Mouse (Mus musculus) heart, embryonic 12.5 days (tissue): ENCODE measurements around the gene Wfikkn1. TPM values are rescaled to one million over a fixed set of nuclear protein-coding genes. Genes with fewer than 3 reads are reported as not detected.
"Not testable (repeated sequence)": the region's sequence is repeated elsewhere in the genome, so short reads cannot be mapped to it uniquely, and the experiment has no call there.

Experiments
- ATAC-seq: fragments of 200-750 bp; cut with Nextera tagmentation; 2 replicates; pipeline ENCODE4 v1.8.0; 2017; ENCODE audit warnings: moderate TSS enrichment, moderate library complexity; ENCODE audit not compliant: insufficient number of reproducible peaks, low FRiP score
- H3K27ac ChIP-seq: fragments of 300-500 bp; sonication (generic); 2 replicates; pipeline ENCODE4 v1.5.1; 2016; ENCODE audit warnings: mild to moderate bottlenecking, moderate library complexity; ENCODE audit not compliant: poor library complexity, severe bottlenecking
- H3K27me3 ChIP-seq: fragments of 300-500 bp; sonication (generic); replicated peaks from 2 replicates; pipeline ENCODE4 v1.6.1; 2016; ENCODE audit warnings: mild to moderate bottlenecking, moderate library complexity
- H3K36me3 ChIP-seq: fragments of 300-500 bp; sonication (generic); 2 replicates; pipeline ENCODE4 v1.6.1; 2016; ENCODE audit warnings: mild to moderate bottlenecking, moderate library complexity
- H3K4me1 ChIP-seq: fragments of 300-500 bp; sonication (generic); replicated peaks from 2 replicates; pipeline ENCODE4 v1.6.1; 2016; ENCODE audit warnings: mild to moderate bottlenecking
- H3K4me2 ChIP-seq: fragments of 300-500 bp; sonication (generic); 2 replicates; pipeline ENCODE4 v1.6.1; 2016; ENCODE audit warnings: mild to moderate bottlenecking, moderate library complexity
- H3K4me3 ChIP-seq: fragments of 300-500 bp; sonication (generic); 2 replicates; pipeline ENCODE4 v1.5.1; 2016; ENCODE audit warnings: mild to moderate bottlenecking
- H3K9ac ChIP-seq: fragments of 300-500 bp; sonication (generic); 2 replicates; pipeline ENCODE4 v1.6.1; 2016; ENCODE audit warnings: mild to moderate bottlenecking, moderate library complexity
- H3K9me3 ChIP-seq: fragments of 300-500 bp; sonication (generic); replicated peaks from 2 replicates; pipeline ENCODE4 v1.6.1; 2016; ENCODE audit warnings: mild to moderate bottlenecking, moderate library complexity
- WGBS: fragments of 180-500 bp; shearing (Covaris S2); methylation state at CpG from one replicate; pipeline ENCODE4 v1.1.7; 2016; 5-methylcytosine and 5-hydroxymethylcytosine counted together
- polyA plus RNA-seq: library from polyadenylated mRNA; unstranded; fragments of >200 nt; fragmentation: Nextera tagmentation; extraction: Ambion mirVana; gene quantifications from 2 replicates; pipeline ENCODE4 v1.2.1, GENCODE M21; 2016

The Wfikkn1 gene
- polyA plus RNA-seq, 1 experiment from 2014 or later = 0.19 TPM

- Histone ChIP-seq H3K9ac (peak overlapping the region; percentile 83), H3K9me3 (no peaks in the 10 kb centered on the region), H3K4me2 (peak overlapping the region; percentile 94), H3K36me3 (peaks cover 22% of the 10 kb centered on the region), H3K4me1 (peaks cover 39% of the 10 kb centered on the region), H3K27me3 (no peaks in the 10 kb centered on the region), H3K27ac (no peak overlapping the region), H3K4me3 (peak overlapping the region; percentile 88)
- 73% methylated on average over 10 of the region's 10 CpGs for WGBS
- ATAC-seq = no peak
These were observed 4.2 kb downstream of the Wfikkn1 start for GRCm38 (mm10) chr17:25876347-25876915.

- Histone ChIP-seq H3K9ac (peak overlapping the region; percentile 83), H3K4me3 (peak overlapping the region; percentile 88), H3K9me3 (no peaks in the 10 kb centered on the region), H3K36me3 (peaks cover 22% of the 10 kb centered on the region), H3K27ac (peak overlapping the region; percentile 87), H3K4me2 (peak overlapping the region; percentile 94), H3K27me3 (no peaks in the 10 kb centered on the region), H3K4me1 (peaks cover 30% of the 10 kb centered on the region)
- WGBS = 1% methylated on average over 59 of the region's 59 CpGs
- ATAC-seq = peak; percentile 88
These were observed 5.2 kb downstream of the Wfikkn1 start for GRCm38 (mm10) chr17:25875171-25876136.

GRCm38 (mm10) chr17:25874721-25875170, 5.9 kb downstream of the Wfikkn1 start, which contains the start of gene Mettl26:
Gene Mettl26, plus strand, starts transcription at chr17:25875074.
- Histone ChIP-seq H3K4me2 (peak within 1 kb of the TSS; percentile 94), H3K36me3 (peaks cover 21% of the 10 kb centered on the region), H3K9ac (peak within 1 kb of the TSS; percentile 83), H3K27me3 (no peaks in the 10 kb centered on the region), H3K27ac (peak within 1 kb of the TSS; percentile 87), H3K9me3 (no peaks in the 10 kb centered on the region), H3K4me3 (peak within 1 kb of the TSS; percentile 88), H3K4me1 (peaks cover 25% of the 10 kb centered on the region)
- under 1% methylated on average over 25 of the region's 25 CpGs for WGBS
- peak; percentile 78 for ATAC-seq

DNA sequence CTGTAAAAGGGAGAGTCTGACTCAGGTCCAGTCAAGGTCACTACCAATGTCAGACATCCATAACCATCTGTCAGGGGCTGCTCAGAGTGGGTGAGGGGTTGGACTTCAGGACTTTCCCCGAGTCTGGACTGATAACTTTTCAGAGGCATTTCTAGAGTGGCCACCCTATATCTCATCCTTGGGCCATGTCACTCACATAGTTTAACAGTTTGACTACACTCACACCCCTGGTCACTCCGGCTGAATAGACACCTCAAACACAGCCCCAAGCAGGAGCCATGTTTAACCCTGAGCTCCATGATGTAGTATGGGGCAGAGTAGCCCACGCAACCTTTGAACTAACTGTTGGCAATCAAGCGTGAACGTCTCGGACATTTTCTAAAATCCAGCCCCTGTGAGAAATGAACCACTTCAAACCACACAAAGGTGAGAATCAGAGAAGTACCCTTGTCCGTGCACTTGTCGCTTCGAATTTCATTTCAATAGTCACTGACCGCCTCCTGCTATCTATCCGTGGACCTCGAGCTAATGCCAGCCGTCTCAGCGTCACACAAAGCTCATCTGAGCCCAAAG, 6.4 kb downstream of the Wfikkn1 start:
- H3K4me3 ChIP-seq = peak overlapping the region; percentile 88
- H3K27ac ChIP-seq = peak overlapping the region; percentile 87
- ATAC-seq = no peak
- 9% methylated on average over 14 of the region's 14 CpGs for WGBS
- H3K4me2 ChIP-seq = peak overlapping the region; percentile 94
- H3K4me1 ChIP-seq = peaks cover 25% of the 10 kb centered on the region
- peaks cover 17% of the 10 kb centered on the region for H3K36me3 ChIP-seq
- peak overlapping the region; percentile 83 for H3K9ac ChIP-seq
- H3K27me3 ChIP-seq = no peaks in the 10 kb centered on the region
- no peaks in the 10 kb centered on the region for H3K9me3 ChIP-seq

GRCm38 (mm10) chr17:25873405-25874147, 7.1 kb downstream of the Wfikkn1 start:
- Histone ChIP-seq H3K4me2 (peak overlapping the region; percentile 94), H3K36me3 (peaks cover 11% of the 10 kb centered on the region), H3K9ac (peak overlapping the region; percentile 83; the same call in 1 of the 2 replicates), H3K27ac (peak overlapping the region; percentile 87; the same call in 1 of the 2 replicates), H3K4me3 (peak overlapping the region; percentile 88), H3K4me1 (peaks cover 31% of the 10 kb centered on the region), H3K9me3 (no peaks in the 10 kb centered on the region), H3K27me3 (no peaks in the 10 kb centered on the region)
- WGBS = 75% methylated on average over 11 of the region's 11 CpGs
- ATAC-seq = no peak

GRCm38 (mm10) chr17:25872676-25873075, 8.0 kb downstream of the Wfikkn1 start:
- ATAC-seq = no peak
- H3K27ac ChIP-seq = no peak overlapping the region
- H3K4me2 ChIP-seq = no peak overlapping the region
- no peaks in the 10 kb centered on the region for H3K9me3 ChIP-seq
- H3K4me1 ChIP-seq = peaks cover 33% of the 10 kb centered on the region
- H3K27me3 ChIP-seq = no peaks in the 10 kb centered on the region
- no peak overlapping the region for H3K4me3 ChIP-seq
- 80% methylated on average over 3 of the region's 3 CpGs for WGBS
- peaks cover 2% of the 10 kb centered on the region for H3K36me3 ChIP-seq
- no peak overlapping the region for H3K9ac ChIP-seq

- H3K27ac ChIP-seq, H3K36me3 ChIP-seq, H3K9me3 ChIP-seq, H3K4me3 ChIP-seq, H3K27me3 ChIP-seq, H3K4me2 ChIP-seq, H3K9ac ChIP-seq, ATAC-seq: not testable (repeated sequence)
- peaks cover 35% of the 10 kb centered on the region for H3K4me1 ChIP-seq
These were observed 9.1 kb downstream of the Wfikkn1 start for GRCm38 (mm10) chr17:25871566-25871965.

- Histone ChIP-seq H3K4me1 (peaks cover 39% of the 10 kb centered on the region), H3K27ac (no peak overlapping the region), H3K27me3 (no peaks in the 10 kb centered on the region), H3K4me3 (no peak overlapping the region), H3K36me3 (peaks cover 15% of the 10 kb centered on the region), H3K9me3 (no peaks in the 10 kb centered on the region), H3K9ac (no peak overlapping the region), H3K4me2 (no peak overlapping the region)
- ATAC-seq = no peak
- WGBS = 82% methylated on average over 2 of the region's 2 CpGs
These were observed 10.7 kb downstream of the Wfikkn1 start for GRCm38 (mm10) chr17:25869954-25870353.

GRCm38 (mm10) chr17:25869498-25869897, 11.2 kb downstream of the Wfikkn1 start:
- H3K4me1 ChIP-seq = peaks cover 39% of the 10 kb centered on the region
- no peak overlapping the region for H3K9ac ChIP-seq
- H3K4me2 ChIP-seq = no peak overlapping the region
- 90% methylated on average over 8 of the region's 8 CpGs for WGBS
- peaks cover 19% of the 10 kb centered on the region for H3K36me3 ChIP-seq
- H3K27me3 ChIP-seq = no peaks in the 10 kb centered on the region
- H3K9me3 ChIP-seq = no peaks in the 10 kb centered on the region
- no peak for ATAC-seq
- no peak overlapping the region for H3K27ac ChIP-seq
- H3K4me3 ChIP-seq = no peak overlapping the region

DNA sequence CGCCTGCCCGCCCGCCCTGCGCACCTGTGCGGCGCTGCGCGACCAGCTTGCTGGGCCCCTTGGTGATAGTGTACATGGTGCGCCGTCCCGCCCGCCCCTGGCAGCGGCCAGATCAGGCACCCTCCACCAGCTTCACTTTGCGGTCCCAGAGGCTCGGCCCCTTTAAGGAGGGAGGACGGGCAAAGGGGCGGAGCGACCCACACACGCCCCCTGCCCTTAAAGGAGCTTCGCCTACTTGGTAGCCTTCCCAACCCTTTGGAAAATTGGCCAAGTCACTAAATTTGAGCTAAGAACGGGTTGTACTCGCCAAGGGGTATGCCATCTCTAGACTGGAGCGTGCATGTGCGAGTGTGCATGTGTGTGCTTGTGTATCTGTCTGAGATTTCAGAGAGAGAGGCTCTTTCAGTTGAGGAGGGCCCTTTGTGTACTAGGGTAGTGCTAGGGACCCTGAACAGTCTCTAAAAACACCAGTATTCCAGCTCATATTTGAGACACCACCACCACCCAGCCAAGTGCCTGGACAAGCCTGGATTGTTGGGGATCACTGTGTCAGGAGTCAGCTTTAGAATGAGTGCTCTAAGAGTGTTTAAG, 12.0 kb downstream of the Wfikkn1 start, which contains the start of gene Mcrip2:
TSS of gene Mcrip2 (minus strand) at position 164 of the 591 bp plus-strand sequence.
- under 1% methylated on average over 24 of the region's 24 CpGs for WGBS
- H3K9me3 ChIP-seq = no peaks in the 10 kb centered on the region
- H3K27ac ChIP-seq = peak within 1 kb of the TSS; percentile 94
- peak within 1 kb of the TSS; percentile 93 for H3K9ac ChIP-seq
- peak within 1 kb of the TSS; percentile 89 for H3K4me2 ChIP-seq
- H3K4me3 ChIP-seq = peak within 1 kb of the TSS; percentile 78
- H3K27me3 ChIP-seq = no peaks in the 10 kb centered on the region
- peaks cover 27% of the 10 kb centered on the region for H3K36me3 ChIP-seq
- peak; percentile 81 for ATAC-seq
- H3K4me1 ChIP-seq = peaks cover 31% of the 10 kb centered on the region
